Mouse (Mus musculus) cerebellum, adult 11-12 months (tissue): ENCODE data around the gene Pop7.

Experiments
- DNase-seq: peaks from one replicate; pipeline ENCODE4 v3.0.0; 2022

Gene Pop7

GRCm38 (mm10) chr5:137501709-137502666, at the start of gene Pop7:
Gene Pop7, minus strand, starts transcription at chr5:137502518.
- peak; percentile 100 for DNase-seq

DNA sequence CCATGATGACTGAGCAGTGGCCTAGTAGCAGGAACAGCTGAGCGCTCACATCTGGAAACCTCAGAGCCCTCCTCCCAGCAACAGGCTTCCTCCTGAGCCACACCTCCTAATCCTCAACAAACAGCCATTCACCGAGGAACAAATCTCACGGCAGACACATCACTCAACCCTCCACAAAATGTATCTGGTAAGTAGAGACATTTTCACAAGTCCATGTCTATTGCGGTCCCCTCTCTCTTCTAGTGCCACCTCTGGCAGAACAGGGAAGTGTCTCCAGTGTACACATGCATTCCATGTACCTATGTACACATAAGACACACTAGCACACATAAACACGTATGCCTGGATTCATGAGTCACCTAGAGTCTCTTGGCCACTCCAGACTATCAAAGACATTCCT, 48.8 kb upstream of the Pop7 start:
- peak; percentile 26 for DNase-seq

GRCm38 (mm10) chr5:137549840-137550239, 47.5 kb upstream of the Pop7 start:
- no peak for DNase-seq

DNA sequence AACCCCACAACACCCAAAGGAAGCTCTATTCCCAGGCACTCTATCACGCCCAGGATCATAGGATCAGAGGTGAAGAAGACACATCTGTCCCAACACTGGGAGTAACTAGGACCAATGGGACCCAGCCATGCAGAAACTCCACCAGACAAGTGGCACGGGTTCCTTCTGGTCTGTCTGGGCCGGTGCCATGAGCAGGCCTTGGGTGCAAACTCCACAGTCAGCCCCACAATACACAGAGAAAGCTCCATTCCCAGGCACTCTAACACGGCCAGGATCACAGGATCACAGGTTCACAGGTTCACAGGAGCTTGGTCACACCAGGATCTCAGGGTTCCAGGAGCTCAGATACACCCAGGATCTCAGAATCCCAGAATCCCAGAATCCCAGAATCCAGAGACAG, 43.3 kb upstream of the Pop7 start:
- peak; percentile 13 for DNase-seq

GRCm38 (mm10) chr5:137544926-137545325, 42.6 kb upstream of the Pop7 start:
- DNase-seq = peak; percentile 3

DNA sequence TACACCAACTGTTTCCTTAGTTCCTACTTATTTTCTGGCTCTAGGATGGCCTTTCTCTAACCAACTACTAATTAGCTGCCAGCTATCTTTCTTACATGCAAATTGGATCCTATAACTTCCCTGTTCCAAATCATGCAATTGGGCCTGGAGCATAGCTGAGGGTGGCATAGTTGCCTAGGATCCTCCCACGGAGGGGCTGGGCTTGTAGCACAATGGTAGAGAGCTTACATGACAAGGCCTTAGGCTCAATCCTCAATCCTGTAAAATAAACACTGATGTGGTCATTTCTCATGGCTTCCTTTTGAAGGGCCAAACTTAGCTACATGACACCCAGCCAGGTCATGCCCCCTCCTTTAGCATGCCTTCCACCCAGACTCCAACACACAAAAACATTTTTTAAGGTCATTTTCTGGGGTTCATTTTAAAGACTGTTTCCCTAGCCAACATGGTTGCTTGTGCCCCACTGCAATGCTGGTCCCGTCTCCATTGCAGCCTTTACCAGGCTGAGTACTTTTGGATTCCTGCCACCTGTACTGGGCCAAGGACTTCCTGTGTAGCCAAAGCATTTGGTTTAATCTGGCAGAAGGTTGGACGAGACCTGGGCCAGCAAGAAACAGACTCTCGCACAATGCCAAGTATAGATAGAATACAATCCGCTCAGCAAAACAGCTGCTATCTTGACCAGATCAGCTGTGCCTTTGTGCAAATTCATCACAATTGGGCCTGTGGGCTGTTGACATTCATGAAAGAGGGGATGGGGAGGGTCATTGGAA, 39.6 kb upstream of the Pop7 start:
- DNase-seq = peak; percentile 88

DNA sequence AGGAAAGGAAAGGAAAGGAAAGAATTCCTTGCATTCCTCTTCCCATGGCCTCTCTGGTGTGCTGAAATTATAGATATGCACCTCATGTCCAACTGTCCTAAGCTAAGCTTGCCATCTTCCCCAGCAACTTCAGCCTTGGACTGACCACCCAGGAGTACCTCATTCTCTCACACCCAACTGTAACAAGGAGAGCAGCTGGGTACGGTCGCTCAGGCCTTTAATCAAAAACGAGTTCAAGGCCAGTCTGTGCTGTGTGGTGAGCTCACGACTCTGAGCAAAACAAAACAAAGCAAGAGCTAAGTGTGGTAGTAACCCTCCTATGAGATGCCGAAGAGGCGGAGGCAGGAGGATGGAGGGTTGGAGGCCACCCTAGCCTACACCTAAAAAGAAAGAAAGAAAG, 38.7 kb upstream of the Pop7 start:
- DNase-seq = peak; percentile 22

DNA sequence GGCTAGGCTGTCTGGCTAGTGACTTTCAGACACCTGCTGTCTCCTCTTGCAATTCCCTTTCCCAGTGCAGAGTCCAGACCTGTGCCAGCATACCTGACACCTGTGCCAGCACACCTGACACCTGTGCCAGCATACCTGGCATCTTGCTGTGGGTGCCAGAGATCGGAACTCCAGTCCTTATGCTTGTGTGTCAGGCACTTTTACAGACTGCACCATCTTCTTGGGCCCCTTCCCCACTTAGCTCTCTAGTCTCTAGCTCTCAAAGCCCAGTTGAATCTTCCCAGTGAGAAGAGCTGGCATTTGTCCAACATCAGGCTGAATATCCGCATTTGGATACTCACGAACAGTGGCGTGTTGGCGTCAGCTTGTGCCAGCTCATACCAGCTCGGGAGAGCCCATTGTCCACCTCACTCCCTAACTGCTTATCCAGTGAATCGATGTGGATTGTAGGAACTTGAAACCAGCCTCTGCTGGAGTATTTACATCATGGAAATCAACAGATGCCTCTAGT, 37.0 kb upstream of the Pop7 start:
- DNase-seq = peak; percentile 87

DNA sequence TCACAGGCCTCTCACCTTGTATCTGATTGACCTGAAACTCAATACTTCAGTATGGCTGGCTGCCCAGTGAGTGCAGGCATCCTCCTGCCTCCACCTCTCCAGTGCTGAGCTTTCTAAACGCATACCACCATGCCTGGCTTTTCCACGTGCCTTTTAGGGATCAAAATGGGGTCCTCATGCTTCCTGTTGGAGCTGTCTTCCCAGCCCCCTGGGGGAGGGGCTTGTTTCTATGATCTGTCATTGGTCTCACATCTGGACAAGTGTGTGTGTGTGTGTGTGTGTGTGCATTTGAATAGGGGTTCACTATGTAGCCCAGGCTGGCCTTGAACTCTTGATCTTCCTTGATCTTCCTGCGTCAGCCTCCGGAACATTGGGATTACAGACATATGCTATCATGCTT, 35.1 kb upstream of the Pop7 start:
- DNase-seq = peak; percentile 46

DNA sequence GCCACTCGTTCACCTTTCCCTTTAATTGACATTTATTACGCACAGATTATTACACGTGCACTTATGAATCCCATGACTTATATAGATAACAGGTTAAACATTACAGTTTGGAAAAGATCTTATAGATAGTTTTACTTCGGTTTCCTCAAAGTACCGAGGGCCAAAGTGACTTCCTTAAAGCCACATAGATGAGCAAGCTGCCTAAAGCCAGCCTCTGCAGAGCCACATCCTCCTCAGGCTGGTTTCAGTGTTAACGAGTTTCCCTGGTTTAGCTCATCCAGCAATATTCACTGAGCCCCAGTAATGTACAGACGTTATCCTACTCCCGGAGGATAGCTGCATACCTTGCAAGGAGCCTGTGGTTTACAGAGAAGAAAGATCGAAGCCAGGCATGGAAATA, 33.0 kb upstream of the Pop7 start:
- DNase-seq = no peak

GRCm38 (mm10) chr5:137534762-137535161, 32.4 kb upstream of the Pop7 start:
- peak; percentile 36 for DNase-seq

DNA sequence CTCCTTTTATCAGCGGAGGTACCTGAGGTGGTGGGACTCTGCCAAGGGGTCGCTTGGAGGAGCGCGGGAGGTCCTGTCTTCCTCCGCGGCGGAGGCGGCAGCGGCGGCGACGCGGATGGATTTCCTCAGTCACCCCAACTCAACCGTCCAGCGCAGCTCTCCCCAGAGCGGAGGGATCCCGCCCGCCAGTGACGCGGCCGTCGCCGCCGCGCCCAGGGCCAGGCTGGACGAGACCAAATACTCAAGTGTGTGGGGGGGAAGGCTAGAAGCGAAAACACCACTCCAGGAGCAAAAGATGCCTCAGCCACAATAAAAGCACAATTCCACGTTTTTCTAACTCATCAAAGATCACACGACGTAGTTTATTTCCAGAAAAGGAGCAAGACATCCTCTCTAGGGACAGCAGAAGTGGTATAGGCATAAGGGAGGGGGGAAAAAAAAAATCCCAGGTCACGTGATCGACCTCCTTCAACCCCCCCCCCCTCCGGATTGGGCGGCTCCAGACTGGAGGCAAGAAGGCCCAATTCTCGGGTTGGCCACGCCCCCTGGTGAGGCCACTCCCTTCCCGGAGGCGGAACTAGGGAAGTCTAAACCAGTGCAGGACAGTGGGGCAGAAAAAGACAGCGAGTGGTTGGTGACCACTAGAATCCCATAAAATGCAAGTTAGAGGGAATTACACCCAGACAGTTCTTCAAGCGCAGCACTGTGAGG, 31.0 kb upstream of the Pop7 start, which contains the start of the genes Epo and Gnb2:
Gene Epo (minus strand): TSS at position 126 of the 711 bp plus-strand sequence.
Gene Gnb2 (minus strand): TSS at position 394 of the 711 bp plus-strand sequence.
- peak; percentile 98 for DNase-seq

DNA sequence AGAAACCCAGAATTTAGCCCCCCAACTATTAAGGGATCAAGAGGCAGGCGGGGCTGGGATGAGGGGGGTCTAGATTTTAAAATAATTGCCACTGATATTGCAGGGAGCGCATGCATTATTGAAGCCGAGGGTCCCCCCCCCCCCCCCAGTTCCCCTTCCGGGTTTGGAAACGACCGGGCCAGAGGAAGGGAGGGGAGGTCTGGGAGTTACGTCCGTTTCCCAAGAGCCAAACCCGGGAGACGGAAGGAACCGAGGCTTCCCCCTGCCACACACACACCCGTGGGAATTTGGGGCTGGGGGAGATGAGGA, 30.4 kb upstream of the Pop7 start:
- no peak for DNase-seq

DNA sequence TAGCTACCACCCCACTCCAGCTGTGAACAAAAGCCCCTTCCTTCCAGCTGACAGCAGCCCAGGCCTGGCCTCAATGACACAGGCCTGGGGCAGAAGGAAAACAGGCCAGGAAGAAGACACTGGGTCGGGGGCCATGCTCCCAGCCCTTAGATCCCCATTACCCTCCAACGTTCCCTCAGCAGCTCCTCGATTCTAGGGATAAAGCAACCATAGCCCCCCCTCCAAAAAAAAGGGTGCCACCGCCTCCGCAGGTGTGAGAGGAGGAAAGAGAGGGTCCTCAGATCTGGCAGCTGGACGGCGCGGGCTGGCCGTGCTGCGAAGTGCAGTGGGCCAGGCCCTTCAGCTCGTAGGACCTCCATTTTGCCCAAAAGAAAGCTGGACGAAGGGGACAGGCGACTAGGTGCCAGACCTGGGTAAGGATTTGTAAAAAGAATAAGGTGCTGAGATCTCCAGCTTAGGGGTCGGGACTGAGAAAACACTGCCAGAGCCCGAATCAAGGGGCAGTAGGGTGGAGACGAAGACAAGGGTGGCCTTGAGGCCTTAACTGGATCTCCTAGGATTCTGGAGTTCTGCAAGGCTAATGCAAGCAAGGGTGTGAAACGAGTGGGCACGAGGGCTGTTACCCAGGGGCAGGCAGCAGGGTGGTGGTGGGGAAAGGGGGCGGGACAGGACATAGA, 30.0 kb upstream of the Pop7 start:
- DNase-seq = peak; percentile 71

DNA sequence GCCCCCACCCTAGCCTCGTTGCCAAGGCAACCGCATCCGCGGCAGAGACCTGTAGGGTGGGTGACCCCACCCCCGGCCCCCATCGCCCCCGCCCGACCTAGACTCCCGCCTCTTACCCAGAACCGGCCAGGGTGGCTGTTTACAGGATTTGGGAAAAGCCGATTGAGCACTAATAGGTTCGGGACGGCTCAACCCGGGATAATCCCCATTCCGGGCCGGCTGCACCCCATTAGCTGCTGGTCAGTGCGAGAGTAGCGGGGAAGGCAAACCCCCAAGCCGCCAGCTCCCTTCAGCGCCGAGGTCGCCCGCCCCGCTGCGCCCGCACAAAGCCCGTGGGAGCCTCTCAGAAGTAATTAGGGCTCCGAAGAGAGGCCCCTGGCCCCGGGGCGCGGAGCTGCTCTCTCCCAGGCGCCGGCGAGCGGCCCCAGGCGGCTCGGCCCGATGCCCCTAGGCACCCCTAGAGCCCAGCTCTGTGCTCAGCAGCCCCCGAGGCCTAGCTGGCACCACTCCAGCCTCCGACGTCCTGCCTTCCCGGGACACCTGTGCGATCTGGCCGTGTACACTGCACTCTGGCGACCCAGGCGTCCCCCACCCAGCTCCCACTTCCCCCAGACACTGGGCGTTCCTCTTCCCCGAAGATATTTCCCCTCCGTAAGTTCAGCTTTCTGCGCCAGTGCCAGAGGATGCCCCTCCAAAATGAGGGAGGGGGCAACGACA, 29.3 kb upstream of the Pop7 start:
- DNase-seq = peak; percentile 81

DNA sequence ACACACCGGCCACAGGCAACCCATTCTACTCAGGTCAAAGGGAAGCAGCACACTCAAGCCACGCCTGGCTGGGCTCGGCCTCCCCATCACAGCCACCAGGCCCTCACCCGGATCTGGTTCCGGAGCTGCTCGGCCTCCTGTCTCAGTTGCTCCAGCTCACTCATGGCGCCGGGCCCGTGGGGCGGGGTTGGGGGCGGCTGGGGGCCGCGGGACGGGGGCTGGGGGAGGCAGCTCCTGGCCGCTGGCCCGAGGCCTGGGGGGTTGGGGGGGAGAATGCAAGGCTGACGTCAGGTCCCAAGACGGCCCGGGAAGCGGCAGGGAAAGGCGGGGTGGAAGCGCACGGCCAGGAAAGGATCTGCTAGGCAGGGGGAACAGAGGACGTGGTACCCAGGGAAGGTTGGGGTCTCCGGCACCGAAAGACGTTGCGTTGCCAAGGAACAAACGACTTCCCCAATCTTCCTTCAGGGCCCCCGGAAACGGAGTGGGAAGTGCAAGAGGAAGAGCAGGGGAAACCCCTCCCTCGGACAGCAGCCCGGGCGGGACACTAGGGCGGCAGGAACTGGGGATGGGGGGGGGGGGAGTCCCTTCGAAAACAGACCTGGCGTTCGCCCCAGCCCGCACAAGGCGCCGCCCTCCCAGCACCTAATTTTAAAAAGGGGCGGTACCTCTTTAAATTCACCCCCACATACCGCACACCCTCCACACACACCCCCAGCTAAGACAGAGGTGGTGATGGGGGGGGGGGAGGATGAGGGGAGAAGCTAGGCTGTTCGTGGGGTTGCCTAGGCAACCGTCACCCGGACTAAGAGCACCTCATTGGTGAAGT, 28.5 kb upstream of the Pop7 start:
- peak; percentile 82 for DNase-seq

- DNase-seq = peak; percentile 47
These were observed 27.8 kb upstream of the Pop7 start for GRCm38 (mm10) chr5:137530075-137530474.

GRCm38 (mm10) chr5:137529221-137529995, 27.1 kb upstream of the Pop7 start:
- peak; percentile 70 for DNase-seq

DNA sequence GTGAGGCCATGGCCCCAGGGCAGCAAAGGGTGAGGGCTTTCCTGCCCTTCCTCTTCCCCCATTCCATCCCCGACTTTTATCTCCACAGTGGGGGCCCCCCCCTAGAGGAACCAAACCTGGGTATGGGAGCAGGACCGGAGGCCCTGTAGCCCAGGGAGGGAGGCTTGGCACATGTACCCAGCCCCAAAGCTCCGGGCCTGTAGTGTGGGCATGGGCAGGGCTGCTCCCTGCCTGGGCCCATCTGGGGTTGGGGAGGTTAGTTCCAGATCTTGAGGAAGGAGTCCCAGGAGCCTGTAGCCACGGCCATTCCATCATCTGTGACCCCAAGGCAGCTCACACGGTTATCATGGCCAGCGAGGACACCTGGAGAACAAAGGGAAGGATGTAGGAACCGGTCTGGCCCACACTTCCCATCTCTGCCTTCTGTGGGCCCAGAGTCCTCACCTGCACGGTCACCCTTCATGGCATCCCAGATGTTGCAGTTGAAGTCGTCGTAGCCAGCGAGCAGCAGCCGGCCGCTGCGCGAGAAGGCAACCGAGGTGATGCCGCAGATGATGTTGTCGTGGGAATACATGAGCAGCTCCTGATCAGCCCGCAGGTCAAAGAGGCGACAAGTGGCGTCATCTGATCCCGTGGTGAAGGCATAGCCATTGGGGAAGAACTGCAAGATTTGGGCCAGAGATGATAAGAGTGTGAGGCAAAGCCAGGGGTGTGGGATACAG, 26.1 kb upstream of the Pop7 start:
- peak; percentile 57 for DNase-seq
